In genomic region chr11:79703885-79704291, GRCm38 (mm10) we compare ENCODE assay signal across 8 mouse cellular contexts.
DNase-seq lines count a peak whose midpoint lies in the region; ATAC-seq lines count a peak whose summit lies in the region.

No protein-coding gene starts in this region.

- peak overlapping the region; percentile 98 to 99 for H3K27ac ChIP-seq in heart, embryonic 14.5 days (replicated peaks in 1 of 2; ENCODE audit: control insufficient read depth in 1 of 2, insufficient read depth in 1 of 2, low read depth in 2 of 2, low read length in 2 of 2)
- peak overlapping the region; percentile 95 for H3K27ac ChIP-seq in embryonic facial prominence, embryonic 10.5 days (replicated peaks)
- H3K27ac ChIP-seq in hindbrain, embryonic 16.5 days (ENCODE audit: low read depth, low read length): peak overlapping the region; percentile 98
- H3K27ac ChIP-seq in lung, embryonic 15.5 days: peak overlapping the region; percentile 97

- ATAC-seq in heart, embryonic 14.5 days (ENCODE audit: insufficient number of reproducible peaks, insufficient read depth, low FRiP score, low read depth): peak; percentile 38; the same call in 1 of the 2 replicates
- ATAC-seq in hindbrain, embryonic 16.5 days: peak; percentile 62
- no peak; the same call in 1 of the 2 replicates for ATAC-seq in lung, embryonic 15.5 days (ENCODE audit: borderline replicate concordance, extremely low read depth, low FRiP score, low TSS enrichment)

- intact Hi-C loops in heart, postnatal 25 days (cut with DNase I): no loop called here

- no peak for DNase-seq in heart, postnatal 25 days (ENCODE audit: low spot score)
- peak; percentile 81 for DNase-seq in ES-CJ7 (ENCODE audit: low read depth, low spot score)
- DNase-seq in embryonic facial prominence, embryonic 10.5 days (ENCODE audit: low spot score): no peak
- peak; percentile 72 for DNase-seq in skeletal muscle tissue, adult 2 months (ENCODE audit: low read depth, low spot score)
- no peak for DNase-seq in ovary, postnatal 14 days (ENCODE audit: low spot score)

- peak overlapping the region; percentile 96 for H3K9ac ChIP-seq in heart, embryonic 14.5 days (ENCODE audit: low read length)
- H3K9ac ChIP-seq in hindbrain, embryonic 16.5 days (ENCODE audit: low read depth, low read length): peak overlapping the region; percentile 98
- peak overlapping the region; percentile 84 for H3K9ac ChIP-seq in lung, embryonic 15.5 days

- H3K4me1 ChIP-seq in heart, embryonic 14.5 days (ENCODE audit: control insufficient read depth in 2 of 2, insufficient read depth in 2 of 2, low read length in 2 of 2): peaks cover 5 to 30% of the 10 kb centered on the region in 2 experiments
- peaks cover 43% of the 10 kb centered on the region for H3K4me1 ChIP-seq in embryonic facial prominence, embryonic 10.5 days
- peaks cover 21% of the 10 kb centered on the region for H3K4me1 ChIP-seq in hindbrain, embryonic 16.5 days (ENCODE audit: control insufficient read depth, insufficient read depth, low read depth, low read length)
- peaks cover 19% of the 10 kb centered on the region for H3K4me1 ChIP-seq in lung, embryonic 15.5 days

- 0 out of 2 replicates have a peak, but pooled peaks cover under 1% of the 10 kb centered on the region for H3K27me3 ChIP-seq in heart, embryonic 14.5 days (ENCODE audit: control insufficient read depth, insufficient read depth, low read length)
- peaks cover 15% of the 10 kb centered on the region for H3K27me3 ChIP-seq in embryonic facial prominence, embryonic 10.5 days (replicated peaks; ENCODE audit: low read depth, poor library complexity, severe bottlenecking)
- no peaks in the 10 kb centered on the region for H3K27me3 ChIP-seq in hindbrain, embryonic 16.5 days (replicated peaks; ENCODE audit: control insufficient read depth, insufficient read depth, low read length)
- H3K27me3 ChIP-seq in lung, embryonic 15.5 days: 0 out of 2 replicates have a peak, but pooled peaks cover 2% of the 10 kb centered on the region

- H3K36me3 ChIP-seq in heart, embryonic 14.5 days (ENCODE audit: control insufficient read depth, insufficient read depth, low read length): peaks cover 20% of the 10 kb centered on the region
- peaks cover 19% of the 10 kb centered on the region for H3K36me3 ChIP-seq in embryonic facial prominence, embryonic 10.5 days (replicated peaks)
- no peaks in the 10 kb centered on the region for H3K36me3 ChIP-seq in hindbrain, embryonic 16.5 days (ENCODE audit: control insufficient read depth, insufficient read depth, low read length)
- H3K36me3 ChIP-seq in lung, embryonic 15.5 days: no peaks in the 10 kb centered on the region; the same call in 1 of the 2 replicates

- peak overlapping the region; percentile 80 to 97 for H3K4me3 ChIP-seq in heart, embryonic 14.5 days (ENCODE audit: control insufficient read depth in 1 of 2, insufficient read depth in 1 of 2, low read depth in 1 of 2, low read length in 2 of 2)
- peak overlapping the region; percentile 66 for H3K4me3 ChIP-seq in embryonic facial prominence, embryonic 10.5 days
- H3K4me3 ChIP-seq in hindbrain, embryonic 16.5 days (ENCODE audit: low read length): peak overlapping the region; percentile 88
- H3K4me3 ChIP-seq in lung, embryonic 15.5 days: peak overlapping the region; percentile 76

- WGBS in heart, embryonic 14.5 days: 0% methylated on average over 27 of the region's 27 CpGs
- WGBS in embryonic facial prominence, embryonic 10.5 days: under 1% methylated on average over 27 of the region's 27 CpGs
- 0% methylated on average over 27 of the region's 27 CpGs for whole genome bisulfite sequencing in hindbrain, embryonic 16.5 days
- WGBS in lung, embryonic 15.5 days: 0% methylated on average over 27 of the region's 27 CpGs

- H3K4me2 ChIP-seq in heart, embryonic 14.5 days (ENCODE audit: low read length): peak overlapping the region; percentile 87
- peak overlapping the region; percentile 72 for H3K4me2 ChIP-seq in hindbrain, embryonic 16.5 days (ENCODE audit: low read length)
- peak overlapping the region; percentile 75 for H3K4me2 ChIP-seq in lung, embryonic 15.5 days

- no peaks in the 10 kb centered on the region for H3K9me3 ChIP-seq in heart, embryonic 14.5 days (ENCODE audit: control insufficient read depth, low read length)
- H3K9me3 ChIP-seq in embryonic facial prominence, embryonic 10.5 days: no peaks in the 10 kb centered on the region
- no peaks in the 10 kb centered on the region for H3K9me3 ChIP-seq in hindbrain, embryonic 16.5 days (ENCODE audit: control insufficient read depth, low read length)
- no peaks in the 10 kb centered on the region for H3K9me3 ChIP-seq in lung, embryonic 15.5 days

Comparison
In these comparisons a context has a peak if more than half of its experiments do, and no peak if none do; other contexts are left out.
1. DNase-seq: peak in ES-CJ7 (single experiment) and skeletal muscle tissue, adult 2 months (single experiment); none in heart, postnatal 25 days (single experiment), embryonic facial prominence, embryonic 10.5 days (single experiment) and ovary, postnatal 14 days (single experiment).
2. Peak in every context shown above with its lines, with median percentiles within 50 percentile points of each other: H3K27ac ChIP-seq, H3K4me2 ChIP-seq, H3K4me3 ChIP-seq and H3K9ac ChIP-seq.